Mouse (Mus musculus) frontal cortex, postnatal 14 days (tissue): ENCODE results near the gene Kctd12.

ENCODE experiments used
- DNase-seq, 2 experiments: peaks; one replicate each; pipeline ENCODE4 v3.0.0; 2022; ENCODE audit warnings: low spot score in 2 of 2

The Kctd12 gene

DNA sequence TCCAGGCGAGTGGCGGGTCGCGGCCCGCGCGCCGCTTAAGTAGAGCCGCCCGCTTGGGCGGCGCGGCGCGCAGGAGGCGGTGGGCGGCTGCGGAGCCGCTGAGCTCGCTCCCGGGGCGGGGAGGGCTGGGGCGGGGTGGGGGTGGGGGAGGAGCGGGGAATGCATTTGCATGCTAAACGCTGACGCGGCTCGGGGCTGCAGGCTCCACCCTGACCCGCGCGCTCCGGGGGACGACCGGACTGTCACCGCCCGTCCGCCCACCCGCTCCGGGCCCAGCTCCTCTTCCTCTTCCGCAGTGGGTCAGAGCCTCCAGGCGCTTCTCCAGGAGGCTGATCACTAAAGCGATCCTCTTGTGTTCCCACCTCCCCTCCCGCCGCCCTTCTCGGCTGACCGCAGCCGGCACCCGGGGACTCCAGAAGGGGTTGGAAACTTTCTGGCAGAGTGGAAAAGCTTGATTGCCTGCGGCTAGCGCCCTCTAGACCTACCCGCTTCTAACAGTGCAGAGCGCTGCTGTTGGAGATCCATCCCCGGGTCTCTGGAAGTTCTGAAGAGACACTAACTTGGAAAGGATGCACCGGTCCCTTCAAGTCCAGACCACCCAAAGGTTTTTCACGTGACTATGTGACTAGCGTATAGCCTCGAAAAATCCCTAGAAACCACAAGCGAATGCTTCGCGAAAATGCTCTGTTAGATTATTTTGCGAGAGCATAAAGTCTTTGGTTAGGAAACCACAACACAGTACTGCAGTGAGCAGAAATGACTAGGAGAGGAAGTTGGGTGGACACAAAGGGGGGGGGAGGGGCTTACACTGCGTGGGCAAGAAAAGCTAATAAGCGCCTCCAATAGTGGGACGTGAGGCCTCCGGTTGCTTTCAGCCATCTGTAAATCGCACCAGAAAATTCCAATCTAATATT lies at the start of gene Kctd12:
Kctd12 (minus strand) TSS at position 11 of the 914 bp plus-strand sequence.
- peak; percentile 67 to 71 for DNase-seq

DNA sequence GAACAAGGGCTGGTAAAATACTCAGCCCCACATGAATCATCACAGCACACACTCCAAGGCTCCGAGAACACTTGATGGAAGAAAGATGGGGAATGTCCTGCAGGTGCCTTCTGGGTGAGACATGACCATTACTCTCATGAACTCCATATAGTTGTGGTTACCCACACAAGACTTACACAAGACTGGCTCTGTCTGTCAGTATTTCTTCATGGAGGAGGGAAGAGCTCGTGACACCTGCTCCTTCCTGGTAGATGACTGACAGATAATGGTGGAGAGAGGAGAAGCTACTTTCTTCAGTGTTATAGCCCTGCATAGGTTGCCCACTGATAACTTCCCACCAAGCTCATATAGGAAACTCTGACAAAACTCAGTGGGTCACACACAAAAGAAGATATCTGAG lies 46.8 kb upstream of the Kctd12 start:
- no peak for DNase-seq

DNA sequence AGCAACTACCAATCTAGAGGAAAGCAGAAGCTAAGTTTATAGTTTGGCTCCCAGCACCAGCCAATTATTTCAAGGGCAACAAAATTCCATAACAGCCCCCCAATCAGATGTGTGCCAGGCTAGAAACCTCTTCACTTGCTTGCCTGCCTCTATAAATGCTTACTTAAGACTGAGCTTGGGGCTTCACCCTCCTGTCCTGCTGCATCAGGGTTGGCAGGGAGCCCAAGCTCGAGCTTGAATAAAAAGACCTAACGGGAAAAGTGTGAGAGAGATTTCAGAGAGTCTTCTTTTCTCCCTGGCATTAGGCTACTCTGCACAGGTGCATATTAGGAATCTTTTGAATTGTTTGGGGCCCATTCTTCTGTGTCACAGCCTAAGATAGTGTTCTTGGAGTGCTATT lies 37.6 kb upstream of the Kctd12 start:
- no peak for DNase-seq

DNA sequence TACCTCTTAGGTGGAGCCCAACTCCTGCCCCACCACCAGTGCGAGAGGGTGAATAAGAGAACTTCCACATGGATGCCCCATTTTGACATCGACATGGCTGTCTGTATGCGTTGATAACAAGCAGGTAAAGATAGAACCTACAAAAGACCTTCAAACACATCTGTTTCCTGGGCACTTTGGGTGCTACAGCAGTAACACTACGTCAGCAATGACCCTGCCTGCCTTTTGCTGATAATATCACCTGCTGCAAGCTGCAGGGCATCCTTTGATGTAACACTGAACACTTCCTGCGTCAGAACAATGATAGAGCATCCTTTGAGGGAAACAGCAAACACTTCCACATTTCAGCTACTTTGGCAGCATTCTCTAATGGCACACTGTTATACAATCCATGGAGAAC lies 34.6 kb upstream of the Kctd12 start:
- DNase-seq: no peak

DNA sequence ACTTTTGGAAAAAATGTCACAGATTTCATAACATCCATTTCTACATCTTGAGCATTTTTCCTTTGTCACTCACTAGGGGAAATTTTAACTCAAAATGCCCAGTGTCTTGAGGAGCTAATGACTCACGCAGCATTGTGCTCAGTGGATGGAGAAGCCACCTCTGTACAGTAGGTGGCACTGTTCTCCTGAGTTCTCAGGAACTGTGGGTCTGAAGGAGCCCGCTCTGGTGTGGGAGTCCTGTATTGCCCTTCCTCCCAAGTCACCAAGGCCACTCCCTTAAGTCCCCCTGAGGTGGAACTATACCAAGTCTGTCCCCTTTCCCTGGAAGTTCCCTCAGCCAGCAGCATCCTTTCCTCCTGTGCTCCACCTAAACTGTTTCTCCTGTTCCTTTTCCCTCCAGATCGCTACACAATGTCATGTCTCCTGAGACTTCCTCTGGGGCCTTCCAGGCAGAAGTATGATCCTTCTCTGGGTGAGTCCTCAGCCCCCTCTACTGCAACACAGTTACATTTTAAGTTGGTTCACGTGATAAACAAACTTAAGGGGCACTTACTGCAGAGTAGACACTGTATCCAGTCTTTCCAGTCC lies 30.2 kb upstream of the Kctd12 start:
- peak; percentile 14 to 62 for DNase-seq

DNA sequence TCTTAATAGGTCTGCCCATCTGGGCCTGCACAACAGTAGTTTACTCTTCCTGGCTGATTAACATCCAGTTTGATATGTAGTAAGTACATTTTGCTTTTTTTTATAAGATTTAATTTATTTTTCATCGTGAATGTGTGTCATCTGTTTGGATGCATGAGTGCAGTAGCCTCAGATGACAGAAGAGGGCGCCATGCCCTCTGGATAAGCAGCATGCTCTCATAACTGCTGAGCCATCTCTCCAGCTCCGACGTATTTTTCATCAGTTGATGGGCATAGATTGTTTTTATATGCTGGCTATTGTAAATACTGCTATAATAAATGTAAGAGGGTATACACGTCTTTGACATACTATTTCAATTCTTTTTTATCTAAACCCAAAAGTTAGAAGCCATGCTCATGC lies 29.3 kb upstream of the Kctd12 start:
- no peak for DNase-seq

DNA sequence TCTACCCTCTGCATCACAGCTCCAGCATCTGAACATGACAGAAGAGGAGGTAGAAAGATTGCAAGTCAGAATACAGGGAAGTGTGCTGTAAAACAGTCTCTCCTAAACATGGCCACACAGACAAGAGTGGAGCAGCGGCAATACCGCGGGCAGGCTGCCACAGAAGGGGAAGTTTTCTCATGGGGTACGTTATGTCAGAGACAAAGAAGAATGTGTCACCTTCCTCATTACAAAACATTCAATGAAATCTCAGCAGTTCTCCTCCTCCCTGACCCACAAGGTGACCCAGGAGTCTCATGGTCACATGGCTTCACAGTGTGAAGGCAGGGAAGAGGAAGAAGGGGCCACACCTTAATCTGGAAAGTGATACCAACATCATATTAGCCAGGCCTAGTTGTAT lies 25.3 kb upstream of the Kctd12 start:
- DNase-seq: no peak

DNA sequence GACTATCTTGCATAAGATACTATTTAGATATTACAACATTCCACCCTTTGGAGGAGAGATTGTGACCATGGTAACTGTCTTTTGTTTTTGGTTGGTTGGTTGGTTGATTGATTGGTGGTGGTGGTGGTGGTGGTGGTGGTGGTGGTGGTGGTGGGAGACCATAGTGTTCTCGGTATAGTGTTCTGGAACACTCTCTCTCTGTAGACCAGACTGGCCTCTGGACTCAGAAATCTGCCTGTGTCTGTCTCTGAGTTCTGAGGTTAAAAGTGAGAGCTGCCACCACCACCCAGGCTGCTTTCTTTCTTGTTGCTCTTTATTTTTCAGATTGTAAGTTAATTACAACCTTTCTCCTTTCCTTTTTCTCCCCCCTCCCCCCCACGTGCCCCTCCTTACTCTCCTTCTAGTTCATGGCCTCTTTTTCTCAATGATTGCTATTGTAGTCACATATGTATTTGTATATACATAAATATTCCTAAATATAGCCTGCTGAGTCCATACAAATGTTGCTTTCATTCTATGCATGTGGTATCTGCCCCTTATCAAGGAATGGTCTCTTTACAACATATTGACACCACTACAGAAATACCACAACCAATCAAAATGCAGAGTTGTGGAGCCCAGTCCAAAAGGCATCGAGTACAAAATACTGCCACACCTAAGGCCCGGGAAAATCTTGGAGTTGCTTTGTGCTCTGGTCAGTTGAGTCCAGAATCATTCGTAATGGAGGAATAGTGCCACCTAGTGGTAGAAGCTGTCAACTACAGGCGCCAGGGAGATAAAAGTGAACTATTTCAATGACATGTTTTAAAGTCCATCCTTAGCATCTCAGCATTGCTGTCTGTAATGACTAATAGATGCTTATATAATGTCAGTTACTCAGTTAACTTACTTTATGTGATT lies 12.5 kb upstream of the Kctd12 start:
- peak; percentile 27 to 84 for DNase-seq

DNA sequence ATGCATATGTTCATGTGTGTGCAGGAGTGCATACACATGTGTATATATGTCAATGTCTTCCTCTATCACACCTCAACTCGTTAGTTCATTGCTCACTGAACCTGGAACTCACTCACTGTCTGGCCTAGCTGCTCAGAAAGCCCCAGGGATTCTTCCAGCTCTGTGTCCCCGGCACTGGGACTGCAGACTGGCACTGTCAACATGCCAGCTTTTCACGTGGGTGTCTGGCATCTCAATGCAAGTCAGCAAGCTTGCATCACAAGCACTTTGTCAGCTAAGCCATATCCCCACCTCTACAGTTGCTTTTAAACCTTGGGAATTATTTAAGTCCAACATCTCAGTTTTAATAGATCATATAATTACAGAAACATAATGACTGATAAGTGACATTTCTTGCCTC lies 8.3 kb upstream of the Kctd12 start:
- no peak for DNase-seq

DNA sequence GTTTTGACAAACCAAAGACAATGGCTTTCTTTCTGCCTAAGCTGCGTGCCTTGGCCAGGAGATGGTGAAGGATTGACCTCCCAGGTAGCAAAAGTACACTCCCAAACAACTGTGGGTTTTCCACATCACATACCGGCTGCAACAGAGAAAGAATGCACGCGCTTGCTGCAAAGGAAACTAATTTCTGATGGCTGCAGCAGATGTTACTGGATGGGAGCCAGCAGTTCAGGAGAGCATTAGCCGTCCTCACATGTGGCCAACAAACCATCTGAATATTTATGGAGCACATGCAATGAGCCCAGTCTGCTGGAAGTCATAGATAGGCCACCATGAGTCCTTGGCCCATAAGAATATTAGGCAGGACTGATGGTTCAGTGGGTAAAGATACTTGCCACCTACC lies 7.4 kb upstream of the Kctd12 start:
- DNase-seq: no peak

DNA sequence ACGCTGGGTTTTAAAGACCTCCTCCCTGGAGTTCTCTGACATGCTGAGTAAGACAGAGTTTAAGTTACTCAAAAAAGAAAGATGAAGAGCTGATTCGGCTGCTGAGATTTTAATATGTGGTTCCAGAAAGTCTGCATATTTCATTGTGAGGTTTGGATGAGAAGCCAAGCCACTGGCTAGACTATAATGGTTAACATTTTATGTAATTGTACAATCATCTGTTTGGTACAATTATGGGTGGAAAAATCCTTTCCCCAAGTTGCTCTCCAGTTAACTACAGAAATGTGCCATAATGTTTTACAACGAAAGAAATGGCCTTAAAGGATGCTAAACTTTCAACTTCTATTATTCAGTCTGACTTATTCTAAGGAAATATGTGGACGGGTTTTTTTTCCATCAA lies 6.8 kb upstream of the Kctd12 start:
- DNase-seq: no peak

DNA sequence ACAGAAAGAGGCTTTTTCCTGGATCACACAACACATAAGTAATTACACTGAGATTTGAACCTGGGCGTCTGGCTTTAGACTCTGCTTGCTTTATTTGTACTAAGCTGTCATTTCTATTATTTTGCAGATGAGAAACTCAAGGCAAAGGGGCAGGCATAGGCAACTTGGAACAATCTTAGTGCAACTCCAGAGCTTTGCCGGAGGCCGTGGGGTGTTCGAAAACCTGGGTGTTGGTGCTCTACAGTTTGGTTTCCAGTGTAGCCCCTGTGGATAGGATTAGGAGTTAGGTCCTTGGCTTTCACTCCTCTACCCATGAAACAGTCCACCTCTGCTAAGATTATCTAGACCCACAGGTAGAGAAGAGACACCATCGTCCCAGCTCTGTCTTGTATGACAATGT lies 5.2 kb upstream of the Kctd12 start:
- DNase-seq: no peak

DNA sequence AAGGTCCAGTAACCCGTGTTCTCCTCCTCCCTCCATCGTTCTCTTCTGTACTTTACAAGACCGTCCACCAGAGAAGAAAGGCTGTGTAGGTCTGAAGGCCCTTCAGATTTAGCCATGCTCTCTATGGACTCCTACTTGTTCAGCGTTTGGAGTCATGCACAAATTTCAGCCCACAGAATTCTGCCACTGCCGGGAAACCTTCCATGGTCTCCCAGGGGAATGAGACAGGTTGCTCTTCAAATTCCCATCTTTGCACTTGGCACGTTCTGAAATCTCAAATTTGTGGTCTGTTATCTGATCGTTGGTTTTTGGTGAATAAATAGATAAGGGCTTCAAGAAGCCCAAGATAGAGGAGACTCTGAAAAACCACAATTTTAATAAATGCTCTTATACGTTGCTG lies 1.2 kb upstream of the Kctd12 start:
- no peak for DNase-seq

DNA sequence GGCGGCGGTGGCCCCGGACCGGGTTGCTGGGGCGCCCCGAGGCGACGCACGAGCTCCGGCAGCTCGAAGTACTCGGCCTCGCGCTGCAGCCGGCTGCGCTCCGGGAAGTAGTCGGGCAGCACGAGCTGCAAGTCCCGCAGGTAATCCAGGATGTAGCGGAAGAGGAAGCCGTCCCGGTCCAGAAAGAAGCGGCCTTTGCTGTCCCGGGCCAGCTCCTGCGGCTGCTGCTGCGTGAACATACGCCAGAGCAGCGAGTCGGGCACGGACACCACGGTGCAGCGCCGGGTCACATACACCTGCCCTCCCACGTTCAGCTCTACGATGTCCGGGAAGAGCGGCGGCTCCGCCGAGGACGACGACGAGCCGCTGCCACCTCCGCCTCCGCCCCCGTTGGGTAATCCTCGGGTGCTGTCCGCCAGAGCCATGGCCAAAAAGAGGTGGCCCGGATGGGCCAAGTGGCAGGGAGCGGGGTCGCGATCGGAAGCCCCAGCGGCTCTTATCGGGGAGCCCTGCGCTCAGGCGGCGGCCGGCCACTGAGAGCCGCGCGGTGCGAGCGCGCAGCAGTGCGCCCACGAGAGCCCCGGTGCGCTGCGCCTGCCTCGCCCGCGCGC lies 316 bp downstream of the Kctd12 start:
- peak; percentile 24 to 40 for DNase-seq

DNA sequence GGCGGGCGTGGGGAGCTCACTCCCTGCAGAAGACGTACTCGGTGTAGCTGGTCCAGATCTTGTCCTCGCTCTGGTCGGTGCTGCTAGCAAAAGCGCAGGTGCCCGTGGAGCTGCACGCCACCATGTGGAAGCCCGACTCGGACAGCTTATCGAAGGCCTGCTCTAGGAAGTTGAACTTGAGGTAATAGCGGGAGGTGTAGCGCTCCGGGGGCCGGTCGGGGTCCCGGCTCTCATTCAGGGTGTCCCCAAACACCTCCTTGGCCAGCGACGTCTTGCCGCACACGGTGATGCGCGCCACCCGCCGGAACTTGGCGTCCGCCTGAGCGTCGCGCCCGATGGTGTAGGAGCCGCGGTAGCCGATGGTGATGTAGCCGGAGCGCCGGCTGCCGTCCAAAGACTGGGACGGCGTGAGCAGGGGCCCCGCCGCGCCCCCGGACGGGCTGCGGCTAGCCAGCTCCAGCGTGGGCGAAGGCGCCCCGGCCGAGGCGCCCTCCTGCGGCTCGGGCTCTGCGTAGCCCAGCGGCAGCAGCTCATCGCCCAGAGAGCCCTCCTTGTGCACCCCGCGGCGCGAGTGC lies 909 bp downstream of the Kctd12 start:
- DNase-seq: peak; percentile 40 to 65

DNA sequence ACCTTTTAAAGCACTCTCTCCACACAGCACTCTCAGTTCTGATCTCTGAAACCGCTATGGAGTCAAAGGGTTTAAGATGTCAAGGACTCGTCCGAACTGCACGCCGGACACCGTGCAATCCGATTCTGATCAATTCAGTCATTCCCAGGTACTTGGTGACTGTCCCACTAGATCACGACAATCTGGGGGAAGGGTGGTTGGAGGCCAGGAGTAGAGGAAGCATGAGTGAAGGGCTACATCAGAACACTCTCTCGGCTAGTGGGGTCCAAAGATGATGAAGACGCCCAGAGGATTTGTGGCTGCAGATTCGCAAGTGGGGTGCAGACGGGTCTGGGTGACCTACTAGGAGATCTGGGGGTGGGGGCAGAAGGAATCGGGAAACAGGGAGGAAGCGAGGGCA lies 1.5 kb downstream of the Kctd12 start:
- DNase-seq: no peak

DNA sequence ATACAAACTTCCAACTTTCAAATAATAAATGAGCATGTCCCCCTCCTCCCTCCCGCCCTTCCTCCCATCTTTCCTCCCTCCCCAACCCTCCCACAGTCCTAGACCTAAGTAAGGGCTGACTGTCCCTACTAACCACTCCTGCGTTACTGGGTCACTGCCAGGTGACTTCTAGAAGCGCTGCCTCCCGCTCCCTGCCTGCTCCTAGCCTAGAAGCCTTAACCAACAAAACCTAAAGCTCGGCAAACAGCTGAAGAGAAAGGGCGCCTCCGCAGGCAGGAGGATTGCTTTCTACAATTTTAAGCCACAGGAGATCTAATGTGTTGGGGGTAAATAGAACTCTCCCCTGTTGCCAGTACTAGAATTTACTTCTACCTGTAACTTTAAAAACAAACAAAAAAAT lies 2.0 kb downstream of the Kctd12 start:
- DNase-seq: peak in 1 of 2 experiments; percentile 30

DNA sequence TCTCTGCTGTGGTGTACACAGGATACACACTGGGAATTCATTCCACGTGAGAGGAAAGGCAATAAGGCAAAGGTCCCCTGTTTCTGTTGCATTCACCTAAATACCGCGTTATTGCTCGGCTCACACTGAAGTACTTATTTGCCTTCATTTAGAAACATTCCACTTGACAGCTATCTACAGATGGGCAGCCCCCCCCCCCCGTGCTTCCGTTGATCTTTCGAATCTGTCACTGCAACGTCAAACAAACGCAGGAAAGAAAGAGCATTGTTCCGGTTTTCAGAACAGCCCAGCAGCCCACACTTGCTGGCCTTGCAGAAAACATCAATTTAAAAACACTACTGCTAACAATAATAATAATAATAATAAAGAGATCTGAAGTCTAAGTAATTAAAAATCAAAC lies 2.6 kb downstream of the Kctd12 start:
- DNase-seq: no peak

DNA sequence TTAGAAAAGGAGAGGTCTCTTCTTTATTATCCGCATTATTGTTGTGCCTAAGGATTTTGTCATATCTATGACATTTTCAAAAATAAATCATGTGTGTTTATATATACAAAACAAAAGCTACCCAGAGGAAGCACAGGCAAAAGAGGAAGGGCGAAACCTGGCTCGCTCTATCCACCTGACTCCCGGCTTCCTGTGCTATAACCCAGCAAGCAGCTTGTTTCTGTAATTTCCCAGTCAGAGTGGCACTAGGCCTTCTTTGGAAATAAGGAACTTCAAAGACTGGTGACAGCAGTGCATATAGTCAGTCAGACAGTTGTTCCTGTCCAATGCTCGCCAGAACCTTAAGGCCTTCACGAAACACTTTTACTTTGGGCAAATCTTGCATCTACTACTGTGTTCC lies 6.6 kb downstream of the Kctd12 start:
- DNase-seq: no peak

DNA sequence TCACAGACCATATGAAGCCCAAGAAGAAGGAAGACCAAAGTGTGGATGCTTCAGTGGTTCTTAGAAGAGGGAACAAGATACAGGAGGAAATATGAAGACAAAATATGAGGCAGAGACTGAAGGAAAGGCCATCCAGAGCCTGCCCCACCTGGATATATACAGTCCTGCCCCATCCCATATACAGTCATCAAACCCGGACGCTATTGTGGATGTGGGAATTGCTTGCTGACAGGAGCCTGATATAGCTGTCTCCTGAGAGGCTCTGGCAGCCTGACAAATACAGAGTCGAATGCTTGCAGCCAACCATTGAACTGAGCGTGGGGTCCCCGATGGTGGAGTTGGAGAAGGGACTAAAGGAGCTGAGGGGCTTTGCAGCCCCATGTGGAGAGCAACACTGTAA lies 13.6 kb downstream of the Kctd12 start:
- no peak for DNase-seq

DNA sequence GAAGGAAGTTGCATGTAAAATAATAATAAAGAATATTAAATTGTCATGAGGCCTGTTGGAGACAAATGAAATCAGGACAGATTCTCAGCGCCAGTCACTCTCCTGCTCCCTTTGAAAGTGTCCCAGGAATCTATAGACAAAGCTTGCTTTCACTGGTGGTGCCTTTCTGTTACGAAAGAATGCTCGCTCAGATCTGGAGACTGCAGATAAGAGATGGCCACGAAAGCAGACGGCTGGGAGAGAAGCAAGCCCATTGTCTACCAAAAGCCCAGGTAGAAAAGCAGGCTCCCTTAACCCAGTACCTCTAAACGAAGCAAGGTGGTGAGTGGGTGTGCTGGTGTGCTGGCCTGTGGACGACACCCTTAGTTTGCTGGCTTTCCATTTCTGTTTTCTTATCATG lies 16.2 kb downstream of the Kctd12 start:
- DNase-seq: no peak

DNA sequence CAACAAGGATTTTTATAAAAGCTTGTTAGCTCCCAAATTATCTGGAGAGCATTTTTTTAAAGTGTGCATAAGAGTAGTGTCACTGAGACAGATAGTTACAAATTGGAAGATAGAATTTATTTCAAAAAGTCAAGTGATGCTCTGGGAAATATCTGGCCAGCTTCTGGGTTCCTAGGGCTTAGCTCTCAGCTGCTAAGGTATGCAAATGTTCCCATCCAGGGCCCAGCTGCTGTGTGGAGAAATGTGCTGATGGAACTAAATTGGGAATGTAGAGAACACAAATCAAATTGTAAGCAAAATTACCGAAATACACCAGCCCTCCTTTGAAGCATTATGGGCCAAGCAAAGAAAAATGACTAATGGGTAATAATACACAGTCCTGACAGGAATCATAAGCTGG lies 16.6 kb downstream of the Kctd12 start:
- DNase-seq: no peak
